Mouse (Mus musculus) G1E (cell line): Measurements from ENCODE around the gene Epor.
A peak's percentile ranks its signal among the peaks of the same experiment; 100 is the strongest.

Source experiments
- CTCF ChIP-seq: IDR thresholded peaks from 2 replicates; pipeline ENCODE4 v1.5.1; 2012; ENCODE audit warnings: low read depth, low read length, inconsistent platforms, mixed read lengths
- GATA2 ChIP-seq: IDR thresholded peaks from 2 replicates; pipeline ENCODE4 v1.6.1; 2012; ENCODE audit warnings: low read depth, low read length, inconsistent platforms, borderline replicate concordance
- TAL1 ChIP-seq: conservative IDR thresholded peaks from 2 replicates; pipeline ENCODE4 v1.6.1; 2012; ENCODE audit warnings: low read depth, low read length, inconsistent platforms, mixed read lengths

DNA sequence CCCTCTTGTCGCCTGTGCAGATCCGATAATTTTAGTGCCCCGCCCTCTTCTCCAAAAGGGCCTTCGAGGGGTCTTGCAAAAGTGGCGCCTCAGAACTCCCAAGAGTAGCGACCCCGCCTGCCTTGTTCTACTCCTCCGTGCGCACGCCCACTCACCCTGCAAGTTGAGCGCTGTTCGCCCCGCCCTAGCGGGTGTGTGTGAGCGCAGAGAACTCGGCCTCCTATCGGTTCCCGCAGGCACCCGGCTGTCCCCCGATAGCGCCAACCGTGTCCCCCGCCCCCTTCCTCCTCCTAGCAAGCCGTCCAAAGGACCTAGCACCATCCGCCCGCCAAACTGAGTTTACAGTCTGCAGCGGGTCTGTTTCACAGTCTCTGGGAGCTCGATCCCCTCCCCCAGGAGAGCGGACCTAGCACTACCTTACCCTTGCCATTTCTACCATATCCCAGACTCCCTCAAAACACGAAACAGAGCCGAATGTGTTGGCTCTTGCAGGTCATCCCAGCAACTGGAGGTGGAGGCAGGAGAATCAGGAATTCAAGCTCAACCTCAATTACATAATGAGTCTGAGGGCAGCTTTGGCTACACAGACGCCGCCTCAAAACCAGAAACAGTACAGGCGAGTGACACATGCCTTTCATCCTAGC, 768 bp downstream of the Epor start:
- TF ChIP-seq GATA2 = no peak
- no peak for TF ChIP-seq CTCF
- TF ChIP-seq TAL1 = peak; percentile 89
